Mouse (Mus musculus) ES-Bruce4 (cell line): ENCODE results near the gene Dap. TPM values are rescaled to one million over a fixed set of nuclear protein-coding genes. Genes with fewer than 3 reads are reported as not detected.

Experiments
- H3K27ac ChIP-seq: 2 replicates; pipeline ENCODE4 v1.5.1; 2012; ENCODE audit warnings: low read length, inconsistent platforms; ENCODE audit not compliant: insufficient read depth
- H3K27me3 ChIP-seq: 2 replicates; pipeline ENCODE4 v1.6.1; 2012; ENCODE audit warnings: mild to moderate bottlenecking, low read length, inconsistent platforms; ENCODE audit not compliant: control insufficient read depth, poor library complexity, insufficient read depth, severe bottlenecking
- H3K36me3 ChIP-seq: 2 replicates; pipeline ENCODE4 v1.6.1; 2012; ENCODE audit warnings: inconsistent platforms, mild to moderate bottlenecking, low read length, moderate library complexity; ENCODE audit not compliant: control insufficient read depth, poor library complexity, insufficient read depth, severe bottlenecking
- H3K4me1 ChIP-seq: one replicate; pipeline ENCODE4 v1.8.1; 2011; ENCODE audit warnings: low read length; ENCODE audit not compliant: control insufficient read depth, insufficient read depth
- H3K4me3 ChIP-seq: 2 replicates; pipeline ENCODE4 v1.5.1; 2011; ENCODE audit warnings: low read depth, mild to moderate bottlenecking, low read length
- H3K9ac ChIP-seq: 2 replicates; pipeline ENCODE4 v1.6.1; 2012; ENCODE audit warnings: low read depth, mild to moderate bottlenecking, inconsistent platforms; ENCODE audit not compliant: poor library complexity, severe bottlenecking
- H3K9me3 ChIP-seq: replicated peaks from 2 replicates; pipeline ENCODE4 v1.6.1; 2012; ENCODE audit warnings: mild to moderate bottlenecking, low read length, inconsistent platforms; ENCODE audit not compliant: control insufficient read depth, poor library complexity, insufficient read depth, severe bottlenecking
- CTCF ChIP-seq: IDR thresholded peaks from one replicate; pipeline ENCODE4 v1.8.1; 2011; ENCODE audit warnings: low read depth, low read length
- EP300 ChIP-seq: IDR thresholded peaks from 2 replicates; pipeline ENCODE4 v1.6.1; 2011; ENCODE audit warnings: low read depth, low read length; ENCODE audit not compliant: insufficient read depth
- POLR2A ChIP-seq: IDR thresholded peaks from one replicate; pipeline ENCODE4 v1.8.1; 2011; ENCODE audit warnings: low read length; ENCODE audit not compliant: insufficient read depth
- polyA plus RNA-seq: library from polyadenylated mRNA; stranded (reverse); fragments of >200 nt; gene quantifications from 2 replicates; pipeline ENCODE4 v1.2.4, GENCODE M21; 2011; ENCODE audit warnings: low read depth; ENCODE audit not compliant: missing spikeins, insufficient read depth, insufficient read length

Gene Dap
- polyA plus RNA-seq, 1 experiment, result 22.7 TPM

- Histone ChIP-seq H3K27me3 (no peaks in the 10 kb centered on the region), H3K9ac (no peak overlapping the region), H3K36me3 (no peaks in the 10 kb centered on the region), H3K27ac (no peak overlapping the region), H3K4me3 (no peak overlapping the region), H3K4me1 (no peaks in the 10 kb centered on the region), H3K9me3 (no peaks in the 10 kb centered on the region)
- TF ChIP-seq POLR2A (no peak), EP300 (no peak), CTCF (no peak)
Observed at GRCm38 (mm10) chr15:31195776-31196175, 28.3 kb upstream of the Dap start.

GRCm38 (mm10) chr15:31207346-31208093 lies 16.6 kb upstream of the Dap start:
- no peak overlapping the region for H3K4me3 ChIP-seq
- TF ChIP-seq EP300, result no peak
- TF ChIP-seq CTCF, result no peak
- TF ChIP-seq POLR2A, result no peak
- H3K27ac ChIP-seq, result no peak overlapping the region
- no peaks in the 10 kb centered on the region for H3K4me1 ChIP-seq
- H3K36me3 ChIP-seq, result no peaks in the 10 kb centered on the region
- no peak overlapping the region for H3K9ac ChIP-seq
- H3K27me3 ChIP-seq, result no peaks in the 10 kb centered on the region
- no peaks in the 10 kb centered on the region for H3K9me3 ChIP-seq

GRCm38 (mm10) chr15:31211910-31212309 lies 12.2 kb upstream of the Dap start:
- no peaks in the 10 kb centered on the region for H3K36me3 ChIP-seq

GRCm38 (mm10) chr15:31213619-31214270 lies 10.4 kb upstream of the Dap start:
- peaks cover 8% of the 10 kb centered on the region for H3K9me3 ChIP-seq
- no peaks in the 10 kb centered on the region for H3K36me3 ChIP-seq
- H3K27me3 ChIP-seq, result no peaks in the 10 kb centered on the region
- H3K27ac ChIP-seq, result no peak overlapping the region
- TF ChIP-seq CTCF (no peak), EP300 (no peak), POLR2A (no peak)
- H3K4me3 ChIP-seq, result no peak overlapping the region
- no peak overlapping the region for H3K9ac ChIP-seq
- H3K4me1 ChIP-seq, result no peaks in the 10 kb centered on the region

More at GRCm38 (mm10) chr15:31211910-31212309, 12.2 kb upstream of the Dap start:
- TF ChIP-seq CTCF, result no peak
- no peak for TF ChIP-seq POLR2A
- no peak for TF ChIP-seq EP300
- Histone ChIP-seq H3K9me3 (peaks cover 8% of the 10 kb centered on the region), H3K4me3 (no peak overlapping the region), H3K27me3 (no peaks in the 10 kb centered on the region), H3K9ac (no peak overlapping the region), H3K27ac (no peak overlapping the region), H3K4me1 (no peaks in the 10 kb centered on the region)

GRCm38 (mm10) chr15:31222216-31222615 lies 1.9 kb upstream of the Dap start:
- Histone ChIP-seq H3K27me3 (no peaks in the 10 kb centered on the region), H3K4me3 (no peak overlapping the region), H3K36me3 (no peaks in the 10 kb centered on the region), H3K4me1 (no peaks in the 10 kb centered on the region), H3K9ac (no peak overlapping the region), H3K27ac (no peak overlapping the region), H3K9me3 (no peaks in the 10 kb centered on the region)
- no peak for TF ChIP-seq POLR2A
- no peak for TF ChIP-seq CTCF
- no peak for TF ChIP-seq EP300

- Histone ChIP-seq H3K9ac (no peak overlapping the region), H3K36me3 (no peaks in the 10 kb centered on the region), H3K4me1 (no peaks in the 10 kb centered on the region), H3K4me3 (peak overlapping the region; percentile 47), H3K27ac (no peak overlapping the region), H3K9me3 (no peaks in the 10 kb centered on the region), H3K27me3 (no peaks in the 10 kb centered on the region)
- TF ChIP-seq CTCF, result no peak
- TF ChIP-seq EP300, result no peak
- no peak for TF ChIP-seq POLR2A
Observed at GRCm38 (mm10) chr15:31223596-31224134, 449 bp upstream of the Dap start.
